Mouse (Mus musculus): Measurements from ENCODE around the gene Slc7a7. TPM values are rescaled to one million over a fixed set of nuclear protein-coding genes. Genes with fewer than 3 reads are reported as not detected.

Gene Slc7a7
- polyA plus RNA-seq, 1 experiment from 2014 or later: 4.5 TPM

GRCm38 (mm10) chr14:54431334-54432077 is 13.9 kb upstream of the Slc7a7 start, which contains the start of gene Mmp14:
Gene Mmp14 (plus strand): TSS chr14:54431612.
- H3K4me2 ChIP-seq: peak within 1 kb of the TSS; percentile 80
- under 1% methylated on average over 49 of the region's 49 CpGs for WGBS
- peak; percentile 50 for ATAC-seq (ENCODE audit: low FRiP score, low read depth)

GRCm38 (mm10) chr14:54430406-54431145 is 13.0 kb upstream of the Slc7a7 start:
- Histone ChIP-seq H3K36me3 (peaks cover 14% of the 10 kb centered on the region), H3K4me3 (peak overlapping the region; percentile 52), H3K9ac (peak overlapping the region; percentile 66), H3K4me2 (peak overlapping the region; percentile 80), H3K27me3 (peaks cover 18% of the 10 kb centered on the region), H3K27ac (replicated peaks) (peak overlapping the region; percentile 88), H3K4me1 (replicated peaks) (peaks cover 59% of the 10 kb centered on the region), H3K9me3 (no peaks in the 10 kb centered on the region)
- ATAC-seq (ENCODE audit: low FRiP score, low read depth): no peak
- WGBS: 8% methylated on average over 18 of the region's 18 CpGs

More at GRCm38 (mm10) chr14:54431334-54432077, 13.9 kb upstream of the Slc7a7 start, which contains the start of gene Mmp14:
- Histone ChIP-seq H3K27ac (replicated peaks) (peak within 1 kb of the TSS; percentile 88), H3K4me3 (peak within 1 kb of the TSS; percentile 52), H3K36me3 (peaks cover 14% of the 10 kb centered on the region), H3K27me3 (peaks cover 18% of the 10 kb centered on the region), H3K4me1 (replicated peaks) (peaks cover 53% of the 10 kb centered on the region), H3K9me3 (no peaks in the 10 kb centered on the region), H3K9ac (peak within 1 kb of the TSS; percentile 66)

- 48% methylated on average over 7 of the region's 7 CpGs for WGBS
- peak overlapping the region; percentile 80; the same call in 1 of the 2 replicates for H3K4me2 ChIP-seq
- peak overlapping the region; percentile 88 for H3K27ac ChIP-seq (replicated peaks)
- H3K4me1 ChIP-seq (replicated peaks): peaks cover 60% of the 10 kb centered on the region
- H3K9me3 ChIP-seq: no peaks in the 10 kb centered on the region
- no peak for ATAC-seq (ENCODE audit: low FRiP score, low read depth)
- no peak overlapping the region for H3K4me3 ChIP-seq
- peaks cover 18% of the 10 kb centered on the region for H3K27me3 ChIP-seq
- H3K9ac ChIP-seq: no peak overlapping the region
- H3K36me3 ChIP-seq: peaks cover 14% of the 10 kb centered on the region
Observed at GRCm38 (mm10) chr14:54429332-54430093, 11.9 kb upstream of the Slc7a7 start.

GRCm38 (mm10) chr14:54428421-54428820 is 10.8 kb upstream of the Slc7a7 start:
- peaks cover 14% of the 10 kb centered on the region for H3K36me3 ChIP-seq
- H3K9me3 ChIP-seq: no peaks in the 10 kb centered on the region
- no peak overlapping the region for H3K4me3 ChIP-seq
- H3K4me2 ChIP-seq: no peak overlapping the region
- no peak for ATAC-seq (ENCODE audit: low FRiP score, low read depth)
- H3K27ac ChIP-seq (replicated peaks): no peak overlapping the region
- H3K9ac ChIP-seq: no peak overlapping the region
- 93% methylated on average over 5 of the region's 5 CpGs for WGBS
- peaks cover 18% of the 10 kb centered on the region for H3K27me3 ChIP-seq
- peaks cover 55% of the 10 kb centered on the region for H3K4me1 ChIP-seq (replicated peaks)

- peaks cover 52% of the 10 kb centered on the region for H3K4me1 ChIP-seq (replicated peaks)
- ATAC-seq (ENCODE audit: low FRiP score, low read depth): no peak
- WGBS: 91% methylated on average over 7 of the region's 7 CpGs
- H3K4me2 ChIP-seq: peak overlapping the region; percentile 66
- H3K36me3 ChIP-seq: peaks cover 14% of the 10 kb centered on the region
- peak overlapping the region; percentile 93; the same call in 1 of the 2 replicates for H3K9ac ChIP-seq
- H3K4me3 ChIP-seq: peak overlapping the region; percentile 93
- H3K27ac ChIP-seq (replicated peaks): no peak overlapping the region
- no peaks in the 10 kb centered on the region for H3K9me3 ChIP-seq
- peaks cover 13% of the 10 kb centered on the region for H3K27me3 ChIP-seq
Observed at GRCm38 (mm10) chr14:54427696-54428095, 10.1 kb upstream of the Slc7a7 start.

- peak within 1 kb of the TSS; percentile 93 for H3K4me3 ChIP-seq
- peaks cover 11% of the 10 kb centered on the region; the same call in 1 of the 2 replicates for H3K27me3 ChIP-seq
- WGBS: under 1% methylated on average over 48 of the region's 48 CpGs
- peaks cover 14% of the 10 kb centered on the region for H3K36me3 ChIP-seq
- H3K9me3 ChIP-seq: no peaks in the 10 kb centered on the region
- peak within 1 kb of the TSS; percentile 92 for H3K27ac ChIP-seq (replicated peaks)
- peaks cover 46% of the 10 kb centered on the region for H3K4me1 ChIP-seq (replicated peaks)
- H3K4me2 ChIP-seq: peak within 1 kb of the TSS; percentile 66
- peak; percentile 86 for ATAC-seq (ENCODE audit: low FRiP score, low read depth)
- H3K9ac ChIP-seq: peak within 1 kb of the TSS; percentile 93
Observed at GRCm38 (mm10) chr14:54426689-54427398, 9.3 kb upstream of the Slc7a7 start, which contains the start of gene Mrpl52. Gene Mrpl52 (plus strand): TSS chr14:54426909.

- peaks cover 41% of the 10 kb centered on the region for H3K4me1 ChIP-seq (replicated peaks)
- peaks cover 14% of the 10 kb centered on the region for H3K36me3 ChIP-seq
- peak; percentile 38 for ATAC-seq (ENCODE audit: low FRiP score, low read depth)
- WGBS: 32% methylated on average over 14 of the region's 14 CpGs
- peak overlapping the region; percentile 93 for H3K4me3 ChIP-seq
- no peaks in the 10 kb centered on the region for H3K9me3 ChIP-seq
- H3K9ac ChIP-seq: peak overlapping the region; percentile 93
- peak overlapping the region; percentile 92 for H3K27ac ChIP-seq (replicated peaks)
- peaks cover 11% of the 10 kb centered on the region; the same call in 1 of the 2 replicates for H3K27me3 ChIP-seq
- peak overlapping the region; percentile 66 for H3K4me2 ChIP-seq
Observed at GRCm38 (mm10) chr14:54426003-54426688, 8.6 kb upstream of the Slc7a7 start.

- Histone ChIP-seq H3K27ac (replicated peaks) (no peak overlapping the region), H3K9ac (no peak overlapping the region), H3K36me3 (peaks cover 14% of the 10 kb centered on the region), H3K4me1 (replicated peaks) (peaks cover 35% of the 10 kb centered on the region), H3K9me3 (no peaks in the 10 kb centered on the region), H3K4me2 (peak overlapping the region; percentile 66), H3K4me3 (peak overlapping the region; percentile 93; the same call in 1 of the 2 replicates), H3K27me3 (peaks cover 9% of the 10 kb centered on the region; the same call in 1 of the 2 replicates)
- WGBS: 66% methylated on average over 1 of the region's 1 CpGs
- ATAC-seq (ENCODE audit: low FRiP score, low read depth): no peak
Observed at GRCm38 (mm10) chr14:54425540-54425939, 8.0 kb upstream of the Slc7a7 start.

- H3K4me1 ChIP-seq (replicated peaks): peaks cover 26% of the 10 kb centered on the region
- peaks cover under 1% of the 10 kb centered on the region; the same call in 1 of the 2 replicates for H3K27me3 ChIP-seq
- H3K4me3 ChIP-seq: no peak overlapping the region
- H3K9me3 ChIP-seq: no peaks in the 10 kb centered on the region
- 86% methylated on average over 1 of the region's 1 CpGs for WGBS
- peaks cover 9% of the 10 kb centered on the region for H3K36me3 ChIP-seq
- no peak overlapping the region for H3K4me2 ChIP-seq
- no peak overlapping the region for H3K27ac ChIP-seq (replicated peaks)
- ATAC-seq (ENCODE audit: low FRiP score, low read depth): no peak
- no peak overlapping the region for H3K9ac ChIP-seq
Observed at GRCm38 (mm10) chr14:54424634-54425033, 7.1 kb upstream of the Slc7a7 start.

GRCm38 (mm10) chr14:54423406-54423805 is 5.8 kb upstream of the Slc7a7 start:
- Histone ChIP-seq H3K27ac (replicated peaks) (no peak overlapping the region), H3K4me2 (no peak overlapping the region), H3K4me1 (replicated peaks) (peaks cover 20% of the 10 kb centered on the region), H3K27me3 (no peaks in the 10 kb centered on the region), H3K9ac (no peak overlapping the region), H3K36me3 (peaks cover under 1% of the 10 kb centered on the region; the same call in 1 of the 2 replicates), H3K4me3 (no peak overlapping the region), H3K9me3 (no peaks in the 10 kb centered on the region)
- ATAC-seq (ENCODE audit: low FRiP score, low read depth): no peak
- WGBS: 63% methylated on average over 5 of the region's 5 CpGs
